Mouse (Mus musculus) embryonic facial prominence, embryonic 14.5 days (tissue): Measurements from ENCODE around the gene Borcs5. TPM values are rescaled to one million over a fixed set of nuclear protein-coding genes. Genes with fewer than 3 reads are reported as not detected.

Experiments
- ATAC-seq: fragments of 200-750 bp; cut with Nextera tagmentation; 2 replicates; pipeline ENCODE4 v1.8.0; 2017; ENCODE audit warnings: low read depth, moderate number of reproducible peaks, moderate TSS enrichment
- DNase-seq: peaks from one replicate; pipeline ENCODE4 v3.0.0-alpha.2; 2015; ENCODE audit warnings: low spot score
- H3K27ac ChIP-seq: fragments of 300-500 bp; sonication (generic); replicated peaks from 2 replicates; pipeline ENCODE4 v1.5.1; 2014; ENCODE audit warnings: low read depth, mild to moderate bottlenecking, low read length, moderate library complexity
- H3K27me3 ChIP-seq: fragments of 300-500 bp; sonication (generic); replicated peaks from 2 replicates; pipeline ENCODE4 v1.6.1; 2014; ENCODE audit warnings: low read length; ENCODE audit not compliant: control insufficient read depth, insufficient read depth
- H3K36me3 ChIP-seq: fragments of 300-500 bp; sonication (generic); 2 replicates; pipeline ENCODE4 v1.6.1; 2014; ENCODE audit warnings: low read length, mixed read lengths; ENCODE audit not compliant: control insufficient read depth, insufficient read depth
- H3K4me1 ChIP-seq: fragments of 300-500 bp; sonication (generic); 2 replicates; pipeline ENCODE4 v1.6.1; 2014; ENCODE audit warnings: antibody characterized with exemption, low read length; ENCODE audit not compliant: control insufficient read depth, insufficient read depth
- H3K4me2 ChIP-seq: fragments of 300-500 bp; sonication (generic); 2 replicates; pipeline ENCODE4 v1.6.1; 2014; ENCODE audit warnings: low read depth, mild to moderate bottlenecking, low read length, moderate library complexity, mixed read lengths
- H3K4me3 ChIP-seq: fragments of 300-500 bp; sonication (generic); 2 replicates; pipeline ENCODE4 v1.5.1; 2014; ENCODE audit warnings: low read depth, mild to moderate bottlenecking, low read length
- H3K9ac ChIP-seq: fragments of 300-500 bp; sonication (generic); 2 replicates; pipeline ENCODE4 v1.6.1; 2014; ENCODE audit warnings: low read depth, mild to moderate bottlenecking, low read length, moderate library complexity, mixed read lengths
- H3K9me3 ChIP-seq: fragments of 300-500 bp; sonication (generic); 2 replicates; pipeline ENCODE4 v1.6.1; 2016; ENCODE audit warnings: low read length; ENCODE audit not compliant: control insufficient read depth
- WGBS: fragments of 180-500 bp; shearing (Covaris S2); extraction: QIAGEN DNeasy Blood & Tissue Kit; methylation state at CpG from one replicate; pipeline ENCODE4 v1.1.7; 2014; 5-methylcytosine and 5-hydroxymethylcytosine counted together
- polyA plus RNA-seq: library from polyadenylated mRNA; unstranded; fragments of >200 nt; fragmentation: Nextera tagmentation; extraction: Ambion mirVana; gene quantifications from 2 replicates; pipeline ENCODE4 v1.2.1, GENCODE M21; 2014

Borcs5 gene
- polyA plus RNA-seq, 1 experiment from 2014 or later = 18.0 TPM

DNA sequence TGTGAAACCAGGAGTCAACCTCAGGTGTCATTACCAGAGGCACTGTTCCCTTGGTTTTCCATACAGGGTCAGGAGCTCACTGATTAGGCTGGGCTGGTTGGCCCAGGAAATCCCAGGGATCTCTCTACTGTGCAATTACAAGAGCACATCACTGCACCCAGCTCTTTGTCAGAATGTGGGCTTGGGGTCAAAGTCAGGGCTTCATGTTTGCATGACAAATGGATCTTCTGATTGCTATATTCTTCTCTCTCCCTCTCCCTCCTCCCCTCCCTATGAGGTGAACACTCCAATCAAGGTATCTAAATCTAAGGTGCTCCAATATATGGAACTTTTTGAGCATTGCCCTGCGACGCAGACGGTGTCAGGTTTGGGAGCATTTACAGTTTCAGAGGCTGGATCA lies 55.7 kb downstream of the Borcs5 start:
- Histone ChIP-seq H3K36me3 (no peaks in the 10 kb centered on the region), H3K27me3 (no peaks in the 10 kb centered on the region), H3K4me2 (no peak overlapping the region), H3K4me1 (peaks cover 5% of the 10 kb centered on the region), H3K27ac (no peak overlapping the region), H3K9me3 (no peaks in the 10 kb centered on the region), H3K4me3 (no peak overlapping the region), H3K9ac (no peak overlapping the region)
- WGBS = 96% methylated on average over 3 of the region's 3 CpGs
- DNase-seq = no peak
- no peak for ATAC-seq

DNA sequence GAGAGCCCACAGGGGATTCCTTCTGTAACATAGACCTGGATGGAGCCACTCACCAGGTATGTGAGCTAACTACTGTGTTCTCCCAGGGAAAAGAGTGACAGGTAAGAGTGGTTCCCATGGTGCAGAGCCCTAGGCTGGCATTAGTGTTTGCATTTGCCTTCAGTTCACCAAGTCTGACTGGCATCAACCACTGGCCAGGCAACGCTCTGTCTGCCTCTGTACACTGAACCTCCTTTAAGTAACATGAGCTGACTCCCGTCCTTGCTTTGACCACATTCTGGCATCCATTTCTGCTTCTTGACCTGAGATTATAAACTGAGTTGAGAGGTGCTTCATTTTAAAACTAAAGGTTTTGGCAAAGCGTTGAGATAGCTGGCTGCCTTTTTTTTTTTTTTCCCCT lies 56.3 kb downstream of the Borcs5 start:
- DNase-seq (peak; percentile 51), ATAC-seq (peak; percentile 63; the same call in 1 of the 2 replicates)
- H3K27me3 ChIP-seq = no peaks in the 10 kb centered on the region
- no peaks in the 10 kb centered on the region for H3K9me3 ChIP-seq
- peaks cover 5% of the 10 kb centered on the region for H3K4me1 ChIP-seq
- H3K27ac ChIP-seq = peak overlapping the region; percentile 68
- no peak overlapping the region for H3K4me2 ChIP-seq
- H3K9ac ChIP-seq = no peak overlapping the region
- no peaks in the 10 kb centered on the region for H3K36me3 ChIP-seq
- WGBS = 49% methylated on average over 3 of the region's 3 CpGs
- no peak overlapping the region for H3K4me3 ChIP-seq

DNA sequence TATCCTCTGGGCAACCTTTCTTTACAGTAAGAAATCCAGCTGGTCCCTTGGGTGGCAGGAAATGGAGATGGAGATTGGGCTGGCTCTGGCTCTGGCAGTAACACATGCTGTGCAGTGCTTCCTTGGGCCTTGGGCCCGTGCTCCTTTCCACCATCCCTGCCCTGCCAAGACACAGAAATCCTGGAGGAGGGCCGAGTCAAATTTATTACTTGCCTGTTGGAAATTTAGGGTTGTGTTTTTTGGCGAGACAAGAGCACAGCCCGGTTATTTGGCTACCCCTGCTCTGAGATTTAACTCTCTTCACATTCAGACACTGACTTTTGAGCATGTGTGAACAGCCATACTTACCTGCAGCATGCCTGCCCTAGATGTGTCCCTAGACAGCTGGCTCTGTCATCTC lies 56.8 kb downstream of the Borcs5 start:
- no peak overlapping the region for H3K4me3 ChIP-seq
- no peaks in the 10 kb centered on the region for H3K27me3 ChIP-seq
- ATAC-seq (peak; percentile 81; the same call in 1 of the 2 replicates), DNase-seq (peak; percentile 86)
- no peak overlapping the region for H3K4me2 ChIP-seq
- H3K9ac ChIP-seq = no peak overlapping the region
- H3K9me3 ChIP-seq = no peaks in the 10 kb centered on the region
- WGBS = 51% methylated on average over 4 of the region's 4 CpGs
- no peaks in the 10 kb centered on the region for H3K36me3 ChIP-seq
- H3K4me1 ChIP-seq = peaks cover 5% of the 10 kb centered on the region
- H3K27ac ChIP-seq = peak overlapping the region; percentile 68

DNA sequence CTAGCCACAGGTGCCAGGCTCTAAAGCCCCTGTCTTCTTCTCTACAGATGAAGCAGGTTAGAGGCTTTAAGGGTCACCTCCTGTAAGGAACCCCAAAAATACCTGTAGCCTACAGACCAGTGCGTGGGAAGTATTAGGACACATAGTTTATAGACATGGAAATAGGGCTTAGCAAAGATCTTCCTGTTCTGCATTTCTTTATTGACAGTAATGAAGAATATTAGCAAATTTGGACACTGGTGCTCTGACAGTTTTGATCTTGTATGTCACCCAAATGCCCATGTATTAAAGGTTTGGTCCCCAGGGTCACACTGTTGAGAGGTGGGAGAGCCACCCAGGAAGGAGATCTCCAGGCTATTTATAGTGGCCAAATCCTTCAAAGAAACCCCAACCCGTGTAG lies 57.2 kb downstream of the Borcs5 start:
- Histone ChIP-seq H3K9ac (no peak overlapping the region), H3K4me2 (no peak overlapping the region), H3K27ac (peak overlapping the region; percentile 68), H3K36me3 (no peaks in the 10 kb centered on the region), H3K9me3 (no peaks in the 10 kb centered on the region), H3K4me3 (no peak overlapping the region), H3K4me1 (peaks cover 5% of the 10 kb centered on the region), H3K27me3 (no peaks in the 10 kb centered on the region)
- WGBS = 72% methylated on average over 2 of the region's 2 CpGs
- ATAC-seq (no peak), DNase-seq (no peak)

DNA sequence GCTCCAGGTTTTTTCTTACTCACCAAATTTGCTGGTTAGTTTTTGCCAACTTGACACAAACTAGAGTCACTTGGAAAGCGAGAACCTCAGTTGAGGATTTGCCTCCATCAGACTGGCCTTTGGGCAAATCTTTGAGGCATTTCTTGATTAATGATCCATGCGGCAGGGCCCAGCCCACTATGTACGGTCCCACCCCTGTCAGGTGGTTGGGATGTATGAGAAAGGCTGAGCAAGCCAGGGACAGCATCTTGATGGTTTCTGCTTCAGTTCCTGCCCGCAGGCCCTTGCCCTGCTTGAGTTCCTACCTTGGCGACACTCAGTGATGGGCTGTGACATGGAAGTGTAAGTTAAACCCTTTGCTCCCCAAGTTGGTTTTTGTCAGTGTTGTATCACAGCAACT lies 58.9 kb downstream of the Borcs5 start:
- no peak overlapping the region for H3K4me2 ChIP-seq
- H3K9me3 ChIP-seq = no peaks in the 10 kb centered on the region
- H3K9ac ChIP-seq = no peak overlapping the region
- ATAC-seq = no peak
- no peak for DNase-seq
- H3K27me3 ChIP-seq = no peaks in the 10 kb centered on the region
- H3K4me3 ChIP-seq = no peak overlapping the region
- peaks cover 5% of the 10 kb centered on the region for H3K4me1 ChIP-seq
- no peak overlapping the region for H3K27ac ChIP-seq
- H3K36me3 ChIP-seq = no peaks in the 10 kb centered on the region
- WGBS = 90% methylated on average over 5 of the region's 5 CpGs

DNA sequence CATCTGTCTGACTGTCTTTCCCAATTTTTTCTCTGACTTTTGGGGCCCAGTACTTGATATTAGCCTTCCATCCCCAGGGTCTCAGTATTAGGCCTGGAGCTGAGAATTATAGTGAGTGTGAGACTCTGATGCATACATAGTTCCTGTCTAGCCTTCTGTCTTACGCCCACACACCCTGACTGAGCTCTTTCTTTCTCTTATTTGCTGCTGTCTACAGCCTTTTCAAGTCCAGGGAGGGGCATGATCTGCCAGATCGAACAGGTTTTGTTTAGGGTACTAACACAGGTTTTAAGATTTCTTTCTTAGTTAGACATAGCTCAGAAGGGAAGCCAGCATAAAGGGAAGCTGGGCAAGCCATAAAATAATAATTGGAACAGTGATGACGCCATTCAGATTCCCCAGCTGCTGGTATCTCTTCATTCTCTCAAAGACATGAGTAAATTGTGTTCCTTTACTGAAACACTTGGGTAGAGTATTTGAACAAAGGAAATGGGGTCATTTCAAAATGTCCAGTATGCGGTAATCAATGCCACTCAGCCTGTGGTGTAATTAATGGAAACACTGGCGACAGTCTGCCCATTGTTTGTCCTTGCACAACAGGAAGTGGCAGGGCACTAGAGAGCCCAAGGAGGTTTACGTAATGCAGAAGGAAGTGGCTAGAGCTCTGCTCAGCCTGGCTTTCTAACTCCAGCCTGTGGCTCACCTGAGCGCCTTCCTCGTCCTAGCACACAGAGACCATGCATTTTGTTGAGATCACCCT lies 61.3 kb downstream of the Borcs5 start:
- Histone ChIP-seq H3K4me1 (peaks cover 1% of the 10 kb centered on the region), H3K4me2 (no peak overlapping the region), H3K9me3 (no peaks in the 10 kb centered on the region), H3K27me3 (no peaks in the 10 kb centered on the region), H3K9ac (no peak overlapping the region), H3K4me3 (no peak overlapping the region), H3K36me3 (no peaks in the 10 kb centered on the region), H3K27ac (peak overlapping the region; percentile 44; the same call in 1 of the 2 replicates)
- ATAC-seq (peak; percentile 58; the same call in 1 of the 2 replicates), DNase-seq (peak; percentile 59)
- 60% methylated on average over 8 of the region's 8 CpGs for WGBS

DNA sequence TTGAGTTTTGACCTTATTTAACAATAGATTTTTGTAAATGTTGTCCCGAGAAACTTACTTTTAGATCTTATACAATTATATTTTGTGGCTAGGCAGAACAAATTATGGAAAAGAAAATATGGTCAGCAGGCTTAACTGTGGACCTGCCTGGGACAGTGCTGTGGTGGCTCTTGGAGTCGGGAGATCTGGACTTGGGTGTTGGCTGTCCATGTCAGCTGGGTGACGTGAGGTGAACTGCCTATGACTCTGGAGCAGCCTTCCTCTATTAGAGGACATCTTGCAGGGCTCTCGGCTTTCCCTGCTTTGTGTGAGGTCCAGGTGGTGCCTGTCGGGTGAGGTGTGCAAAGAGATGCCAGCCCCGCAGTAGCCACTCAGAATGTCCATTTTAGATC lies 61.9 kb downstream of the Borcs5 start:
- 76% methylated on average over 6 of the region's 6 CpGs for WGBS
- DNase-seq (no peak), ATAC-seq (no peak)
- H3K27me3 ChIP-seq = no peaks in the 10 kb centered on the region
- H3K9ac ChIP-seq = no peak overlapping the region
- H3K4me2 ChIP-seq = no peak overlapping the region
- no peaks in the 10 kb centered on the region for H3K9me3 ChIP-seq
- H3K4me3 ChIP-seq = no peak overlapping the region
- H3K36me3 ChIP-seq = no peaks in the 10 kb centered on the region
- H3K4me1 ChIP-seq = no peaks in the 10 kb centered on the region
- H3K27ac ChIP-seq = no peak overlapping the region

DNA sequence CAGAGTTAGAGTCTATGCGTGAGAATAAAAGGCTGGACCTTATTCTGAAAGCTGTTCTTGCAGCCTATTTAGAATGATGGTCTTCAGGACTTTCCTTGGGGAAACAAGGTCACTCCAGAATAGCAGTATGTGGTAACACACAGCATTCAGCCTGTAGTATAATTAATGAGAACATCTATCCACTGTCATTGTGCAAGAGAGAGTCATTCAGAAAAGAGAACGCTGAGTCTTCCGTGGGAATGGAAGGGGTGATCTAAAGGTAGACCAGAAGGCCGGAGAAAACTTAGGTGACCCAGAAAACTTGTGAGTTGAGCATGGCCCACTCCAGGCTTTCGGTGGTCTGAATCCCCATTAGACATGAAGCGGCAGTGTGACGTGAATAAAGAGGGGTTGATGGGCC lies 62.9 kb downstream of the Borcs5 start:
- no peak overlapping the region for H3K27ac ChIP-seq
- DNase-seq = no peak
- H3K9ac ChIP-seq = no peak overlapping the region
- no peak overlapping the region for H3K4me2 ChIP-seq
- no peak overlapping the region for H3K4me3 ChIP-seq
- 96% methylated on average over 7 of the region's 7 CpGs for WGBS
- H3K27me3 ChIP-seq = no peaks in the 10 kb centered on the region
- no peaks in the 10 kb centered on the region for H3K36me3 ChIP-seq
- no peak for ATAC-seq
- H3K4me1 ChIP-seq = no peaks in the 10 kb centered on the region
- H3K9me3 ChIP-seq = no peaks in the 10 kb centered on the region

DNA sequence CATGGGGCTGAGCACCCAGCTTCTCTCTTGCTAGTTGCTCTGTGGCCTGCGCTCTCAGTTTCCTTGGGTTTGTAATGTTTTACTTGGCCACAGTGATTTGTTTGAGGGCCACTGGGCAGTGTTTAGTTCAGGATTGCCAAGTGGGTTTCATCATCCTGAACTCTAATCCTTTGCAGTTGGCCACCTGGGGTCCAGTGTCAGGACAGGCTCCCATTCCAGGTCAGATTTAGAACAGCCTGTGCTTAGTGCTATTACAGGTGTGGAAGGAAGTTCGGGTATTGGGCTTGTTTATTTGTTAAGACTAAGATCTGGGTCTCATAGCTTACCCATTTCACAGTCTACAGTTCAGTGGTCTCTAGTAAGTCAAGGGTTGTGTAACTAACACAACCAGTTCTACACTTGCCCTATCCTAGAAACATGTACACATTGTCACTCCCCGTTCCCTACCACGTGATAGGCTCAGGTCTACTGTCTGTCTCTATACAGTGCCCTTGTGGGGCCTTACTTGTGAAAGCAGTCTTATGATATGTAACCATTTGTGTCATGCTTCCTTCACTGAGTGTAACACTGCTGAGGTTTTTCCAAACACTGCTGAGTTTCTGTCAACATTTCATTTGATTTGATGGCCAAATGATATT lies 63.9 kb downstream of the Borcs5 start:
- no peaks in the 10 kb centered on the region for H3K9me3 ChIP-seq
- H3K4me3 ChIP-seq = no peak overlapping the region
- WGBS = 88% methylated on average over 4 of the region's 4 CpGs
- no peak overlapping the region for H3K4me2 ChIP-seq
- no peaks in the 10 kb centered on the region for H3K4me1 ChIP-seq
- ATAC-seq (no peak), DNase-seq (no peak)
- no peaks in the 10 kb centered on the region for H3K36me3 ChIP-seq
- no peak overlapping the region for H3K9ac ChIP-seq
- no peaks in the 10 kb centered on the region for H3K27me3 ChIP-seq
- no peak overlapping the region for H3K27ac ChIP-seq
